Mouse (Mus musculus) heart, embryonic 12.5 days (tissue): ENCODE results near the gene Tanc1. TPM values are rescaled to one million over a fixed set of nuclear protein-coding genes. Genes with fewer than 3 reads are reported as not detected.

Source experiments
- ATAC-seq: fragments of 200-750 bp; cut with Nextera tagmentation; 2 replicates; pipeline ENCODE4 v1.8.0; 2017; ENCODE audit warnings: moderate TSS enrichment, moderate library complexity; ENCODE audit not compliant: insufficient number of reproducible peaks, low FRiP score
- H3K27ac ChIP-seq: fragments of 300-500 bp; sonication (generic); 2 replicates; pipeline ENCODE4 v1.5.1; 2016; ENCODE audit warnings: mild to moderate bottlenecking, moderate library complexity; ENCODE audit not compliant: poor library complexity, severe bottlenecking
- H3K27me3 ChIP-seq: fragments of 300-500 bp; sonication (generic); replicated peaks from 2 replicates; pipeline ENCODE4 v1.6.1; 2016; ENCODE audit warnings: mild to moderate bottlenecking, moderate library complexity
- H3K36me3 ChIP-seq: fragments of 300-500 bp; sonication (generic); 2 replicates; pipeline ENCODE4 v1.6.1; 2016; ENCODE audit warnings: mild to moderate bottlenecking, moderate library complexity
- H3K4me1 ChIP-seq: fragments of 300-500 bp; sonication (generic); replicated peaks from 2 replicates; pipeline ENCODE4 v1.6.1; 2016; ENCODE audit warnings: mild to moderate bottlenecking
- H3K4me2 ChIP-seq: fragments of 300-500 bp; sonication (generic); 2 replicates; pipeline ENCODE4 v1.6.1; 2016; ENCODE audit warnings: mild to moderate bottlenecking, moderate library complexity
- H3K4me3 ChIP-seq: fragments of 300-500 bp; sonication (generic); 2 replicates; pipeline ENCODE4 v1.5.1; 2016; ENCODE audit warnings: mild to moderate bottlenecking
- H3K9ac ChIP-seq: fragments of 300-500 bp; sonication (generic); 2 replicates; pipeline ENCODE4 v1.6.1; 2016; ENCODE audit warnings: mild to moderate bottlenecking, moderate library complexity
- H3K9me3 ChIP-seq: fragments of 300-500 bp; sonication (generic); replicated peaks from 2 replicates; pipeline ENCODE4 v1.6.1; 2016; ENCODE audit warnings: mild to moderate bottlenecking, moderate library complexity
- WGBS: fragments of 180-500 bp; shearing (Covaris S2); methylation state at CpG from one replicate; pipeline ENCODE4 v1.1.7; 2016; 5-methylcytosine and 5-hydroxymethylcytosine counted together
- polyA plus RNA-seq: library from polyadenylated mRNA; unstranded; fragments of >200 nt; fragmentation: Nextera tagmentation; extraction: Ambion mirVana; gene quantifications from 2 replicates; pipeline ENCODE4 v1.2.1, GENCODE M21; 2016

The Tanc1 gene
- polyA plus RNA-seq, 1 experiment from 2014 or later: 37.4 TPM

- under 1% methylated on average over 33 of the region's 33 CpGs for WGBS
- Histone ChIP-seq H3K27ac (peak overlapping the region; percentile 95), H3K27me3 (no peaks in the 10 kb centered on the region), H3K36me3 (no peaks in the 10 kb centered on the region), H3K9ac (peak overlapping the region; percentile 92), H3K4me1 (peaks cover 49% of the 10 kb centered on the region), H3K4me3 (peak overlapping the region; percentile 81), H3K9me3 (no peaks in the 10 kb centered on the region), H3K4me2 (peak overlapping the region; percentile 86)
- no peak for ATAC-seq
Observed at GRCm38 (mm10) chr2:59612733-59613473, 1.1 kb downstream of the Tanc1 start.

- no peaks in the 10 kb centered on the region for H3K36me3 ChIP-seq
- 10% methylated on average over 9 of the region's 9 CpGs for WGBS
- H3K9ac ChIP-seq: peak overlapping the region; percentile 92
- no peak for ATAC-seq
- peak overlapping the region; percentile 86 for H3K4me2 ChIP-seq
- peaks cover 46% of the 10 kb centered on the region for H3K4me1 ChIP-seq
- no peaks in the 10 kb centered on the region for H3K9me3 ChIP-seq
- H3K4me3 ChIP-seq: peak overlapping the region; percentile 81
- no peaks in the 10 kb centered on the region for H3K27me3 ChIP-seq
- H3K27ac ChIP-seq: peak overlapping the region; percentile 95
Observed at GRCm38 (mm10) chr2:59613474-59614019, 1.7 kb downstream of the Tanc1 start.

- no peaks in the 10 kb centered on the region for H3K9me3 ChIP-seq
- no peaks in the 10 kb centered on the region for H3K27me3 ChIP-seq
- H3K4me3 ChIP-seq: no peak overlapping the region
- H3K36me3 ChIP-seq: 0 out of 2 replicates have a peak, but pooled peaks cover 3% of the 10 kb centered on the region
- no peak overlapping the region for H3K9ac ChIP-seq
- 76% methylated on average over 2 of the region's 2 CpGs for WGBS
- peaks cover 48% of the 10 kb centered on the region for H3K4me1 ChIP-seq
- ATAC-seq: no peak
- H3K4me2 ChIP-seq: no peak overlapping the region
- peak overlapping the region; percentile 26; the same call in 1 of the 2 replicates for H3K27ac ChIP-seq
Observed at GRCm38 (mm10) chr2:59616890-59617289, 5.0 kb downstream of the Tanc1 start.

DNA sequence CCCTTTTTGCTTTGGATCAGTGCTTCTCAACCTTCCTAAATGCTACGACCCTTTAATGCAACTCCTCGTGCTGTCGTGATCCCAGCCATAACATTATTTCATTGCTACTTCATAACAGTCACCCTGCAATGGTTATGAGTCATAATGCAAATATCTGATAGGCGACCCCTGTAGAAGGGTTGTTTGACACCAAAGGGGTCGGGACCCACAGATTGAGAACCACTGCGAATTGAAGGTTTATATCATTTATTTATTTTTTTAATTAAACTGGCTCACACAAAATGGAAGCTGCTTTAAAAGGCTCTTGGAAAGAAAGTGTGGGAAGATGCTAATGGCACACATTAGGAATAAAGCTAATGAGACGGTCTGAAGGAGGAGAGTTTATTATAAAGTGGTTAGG lies 7.2 kb downstream of the Tanc1 start:
- no peaks in the 10 kb centered on the region for H3K27me3 ChIP-seq

DNA sequence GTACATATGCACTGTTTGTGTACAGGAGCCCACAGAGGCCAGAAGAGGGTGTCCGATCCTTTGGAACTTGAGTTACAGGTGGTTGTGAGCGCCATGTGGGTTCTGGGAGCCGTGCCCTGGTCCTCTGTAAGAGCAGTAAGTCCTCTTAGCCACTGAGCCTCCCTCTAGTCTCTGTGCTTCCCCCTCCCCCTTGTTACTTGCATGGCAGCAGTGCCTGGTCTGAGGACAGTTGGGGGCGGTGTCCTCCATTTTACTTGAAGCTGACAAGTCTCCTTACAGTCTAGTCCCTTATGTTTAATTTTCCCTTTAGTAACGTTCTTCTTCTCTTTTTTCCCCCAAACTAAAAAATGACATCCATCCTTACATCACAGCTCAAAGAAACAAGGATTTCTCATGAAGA lies 8.8 kb downstream of the Tanc1 start:
- no peak for ATAC-seq
- Histone ChIP-seq H3K4me2 (no peak overlapping the region), H3K27me3 (no peaks in the 10 kb centered on the region), H3K4me3 (no peak overlapping the region), H3K9me3 (no peaks in the 10 kb centered on the region), H3K36me3 (peaks cover 7% of the 10 kb centered on the region; the same call in 1 of the 2 replicates), H3K9ac (no peak overlapping the region), H3K4me1 (peaks cover 51% of the 10 kb centered on the region), H3K27ac (no peak overlapping the region)
- 84% methylated on average over 5 of the region's 5 CpGs for WGBS

More for the DNA sequence above, 7.2 kb downstream of the Tanc1 start:
- H3K27ac ChIP-seq: no peak overlapping the region
- WGBS: 86% methylated on average over 7 of the region's 7 CpGs
- H3K4me2 ChIP-seq: no peak overlapping the region
- peaks cover 59% of the 10 kb centered on the region for H3K4me1 ChIP-seq
- H3K36me3 ChIP-seq: peaks cover 4% of the 10 kb centered on the region; the same call in 1 of the 2 replicates
- H3K4me3 ChIP-seq: no peak overlapping the region
- ATAC-seq: no peak
- H3K9me3 ChIP-seq: no peaks in the 10 kb centered on the region
- no peak overlapping the region for H3K9ac ChIP-seq

GRCm38 (mm10) chr2:59622514-59623139 lies 10.8 kb downstream of the Tanc1 start:
- peaks cover 47% of the 10 kb centered on the region for H3K4me1 ChIP-seq
- 8% methylated on average over 6 of the region's 6 CpGs for WGBS
- H3K27ac ChIP-seq: peak overlapping the region; percentile 81
- H3K36me3 ChIP-seq: peaks cover 7% of the 10 kb centered on the region; the same call in 1 of the 2 replicates
- no peak overlapping the region for H3K9ac ChIP-seq
- H3K4me3 ChIP-seq: no peak overlapping the region
- ATAC-seq: peak; percentile 89
- no peaks in the 10 kb centered on the region for H3K27me3 ChIP-seq
- no peaks in the 10 kb centered on the region for H3K9me3 ChIP-seq
- H3K4me2 ChIP-seq: peak overlapping the region; percentile 26; the same call in 1 of the 2 replicates

DNA sequence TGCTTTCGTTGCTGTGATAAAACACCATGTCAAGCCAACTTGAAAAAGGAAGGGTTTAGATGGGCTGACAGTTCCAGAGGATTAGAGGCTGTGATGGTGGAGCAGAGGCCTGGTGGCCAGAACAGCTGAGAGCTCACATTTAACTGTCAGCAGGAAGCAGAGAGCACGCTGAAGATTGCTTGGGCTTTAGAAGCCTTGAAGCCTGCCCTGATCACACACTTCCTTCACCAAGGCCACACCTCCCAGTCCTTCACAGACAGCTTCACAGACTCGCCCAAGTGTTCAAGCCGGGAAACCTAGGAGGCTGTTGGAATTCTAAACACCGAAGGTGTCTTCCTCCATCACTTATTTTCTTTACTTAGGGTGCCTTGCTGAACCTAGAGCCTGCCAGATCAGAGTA lies 12.0 kb downstream of the Tanc1 start:
- WGBS: 39% methylated on average over 5 of the region's 5 CpGs
- Histone ChIP-seq H3K27ac (peak overlapping the region; percentile 56), H3K27me3 (no peaks in the 10 kb centered on the region), H3K36me3 (peaks cover 7% of the 10 kb centered on the region; the same call in 1 of the 2 replicates), H3K9ac (no peak overlapping the region), H3K4me3 (no peak overlapping the region), H3K4me1 (peaks cover 58% of the 10 kb centered on the region), H3K4me2 (no peak overlapping the region), H3K9me3 (no peaks in the 10 kb centered on the region)
- no peak for ATAC-seq

DNA sequence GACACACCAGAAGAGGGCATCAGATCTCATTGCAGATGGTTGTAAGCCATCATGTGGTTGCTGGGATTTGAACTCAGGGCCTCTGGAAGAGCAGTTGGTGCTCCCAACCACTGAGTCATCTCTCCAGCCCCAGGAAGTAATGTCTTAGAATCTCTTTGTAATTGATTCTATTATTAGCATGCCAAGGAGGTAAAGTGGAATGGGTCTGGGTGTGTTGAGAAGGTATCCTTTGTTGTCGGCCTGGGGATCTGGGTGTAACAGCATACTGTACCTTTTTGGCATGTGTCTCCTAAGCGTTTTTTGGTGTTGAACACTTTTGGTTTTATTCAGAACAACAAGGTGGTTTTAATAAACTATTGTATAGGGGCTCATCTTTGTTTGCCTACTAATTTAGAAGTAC lies 13.6 kb downstream of the Tanc1 start:
- no peak for ATAC-seq
- H3K4me1 ChIP-seq: peaks cover 72% of the 10 kb centered on the region
- H3K9me3 ChIP-seq: no peaks in the 10 kb centered on the region
- no peak overlapping the region for H3K27ac ChIP-seq
- H3K27me3 ChIP-seq: no peaks in the 10 kb centered on the region
- H3K9ac ChIP-seq: no peak overlapping the region
- no peak overlapping the region for H3K4me3 ChIP-seq
- 60% methylated on average over 2 of the region's 2 CpGs for WGBS
- H3K36me3 ChIP-seq: peaks cover 7% of the 10 kb centered on the region; the same call in 1 of the 2 replicates
- H3K4me2 ChIP-seq: no peak overlapping the region

GRCm38 (mm10) chr2:59625927-59626326 lies 14.1 kb downstream of the Tanc1 start:
- H3K27me3 ChIP-seq: no peaks in the 10 kb centered on the region
- ATAC-seq: no peak
- peaks cover 4% of the 10 kb centered on the region; the same call in 1 of the 2 replicates for H3K36me3 ChIP-seq
- H3K4me1 ChIP-seq: peaks cover 77% of the 10 kb centered on the region
- 84% methylated on average over 8 of the region's 8 CpGs for WGBS
- no peak overlapping the region for H3K4me3 ChIP-seq
- H3K27ac ChIP-seq: no peak overlapping the region
- no peak overlapping the region for H3K4me2 ChIP-seq
- H3K9ac ChIP-seq: no peak overlapping the region
- no peaks in the 10 kb centered on the region for H3K9me3 ChIP-seq

DNA sequence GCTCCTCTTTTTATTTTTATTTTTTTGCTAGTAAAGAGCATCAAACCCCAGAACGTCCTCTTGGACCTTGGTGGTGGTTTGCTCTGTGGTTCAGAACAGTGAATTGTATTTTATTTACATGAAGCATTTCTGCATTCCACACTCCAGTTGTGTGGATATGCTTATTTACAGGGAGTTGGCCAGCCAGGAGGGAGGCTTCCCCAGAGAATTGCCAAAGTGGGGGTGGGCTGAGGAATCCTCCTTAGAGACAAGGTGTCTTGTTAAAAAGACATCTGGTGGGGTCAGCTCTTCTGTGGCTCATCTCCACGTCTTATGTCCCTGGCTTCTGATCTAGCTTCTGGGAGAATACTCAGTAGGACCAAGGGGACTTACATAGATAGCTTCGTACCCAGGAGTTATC lies 14.6 kb downstream of the Tanc1 start:
- Histone ChIP-seq H3K4me3 (no peak overlapping the region), H3K27ac (no peak overlapping the region), H3K4me1 (peaks cover 79% of the 10 kb centered on the region), H3K4me2 (no peak overlapping the region), H3K9me3 (no peaks in the 10 kb centered on the region), H3K9ac (no peak overlapping the region), H3K27me3 (no peaks in the 10 kb centered on the region), H3K36me3 (peaks cover 4% of the 10 kb centered on the region; the same call in 1 of the 2 replicates)
- ATAC-seq: no peak
- 69% methylated on average over 3 of the region's 3 CpGs for WGBS

DNA sequence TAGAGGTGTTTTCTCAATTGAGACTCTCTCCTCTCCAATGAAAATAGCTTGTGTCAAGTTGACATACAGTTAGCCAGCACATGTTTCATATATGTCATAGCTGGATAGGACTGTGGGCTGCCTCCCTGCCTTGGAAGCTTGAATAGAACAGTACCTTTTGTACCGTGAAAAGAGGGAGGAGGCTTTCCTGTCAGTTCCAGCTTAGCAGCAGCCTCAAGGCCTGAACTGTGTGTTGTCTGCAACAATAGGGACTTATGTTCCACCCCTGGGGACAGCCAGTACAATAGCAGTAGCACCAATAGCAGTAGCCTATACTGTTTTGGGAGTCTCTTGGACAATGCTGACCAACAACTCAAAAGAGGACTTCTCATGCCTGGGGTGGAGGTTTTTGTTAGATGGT lies 15.7 kb downstream of the Tanc1 start:
- no peak for ATAC-seq
- no peak overlapping the region for H3K4me3 ChIP-seq
- H3K27me3 ChIP-seq: no peaks in the 10 kb centered on the region
- H3K9ac ChIP-seq: no peak overlapping the region
- peaks cover 71% of the 10 kb centered on the region for H3K4me1 ChIP-seq
- 0 out of 2 replicates have a peak overlapping the region, but pooled peaks have one; percentile 11 for H3K4me2 ChIP-seq
- H3K9me3 ChIP-seq: no peaks in the 10 kb centered on the region
- H3K36me3 ChIP-seq: peaks cover 4% of the 10 kb centered on the region; the same call in 1 of the 2 replicates
- H3K27ac ChIP-seq: peak overlapping the region; percentile 83
- WGBS: 48% methylated on average over 1 of the region's 1 CpGs
